Mouse (Mus musculus): Measurements from ENCODE around the gene Adprh. TPM values are rescaled to one million over a fixed set of nuclear protein-coding genes. Genes with fewer than 3 reads are reported as not detected.

The Adprh gene
- polyA plus RNA-seq, 1 experiment from 2014 or later: 106 TPM

DNA sequence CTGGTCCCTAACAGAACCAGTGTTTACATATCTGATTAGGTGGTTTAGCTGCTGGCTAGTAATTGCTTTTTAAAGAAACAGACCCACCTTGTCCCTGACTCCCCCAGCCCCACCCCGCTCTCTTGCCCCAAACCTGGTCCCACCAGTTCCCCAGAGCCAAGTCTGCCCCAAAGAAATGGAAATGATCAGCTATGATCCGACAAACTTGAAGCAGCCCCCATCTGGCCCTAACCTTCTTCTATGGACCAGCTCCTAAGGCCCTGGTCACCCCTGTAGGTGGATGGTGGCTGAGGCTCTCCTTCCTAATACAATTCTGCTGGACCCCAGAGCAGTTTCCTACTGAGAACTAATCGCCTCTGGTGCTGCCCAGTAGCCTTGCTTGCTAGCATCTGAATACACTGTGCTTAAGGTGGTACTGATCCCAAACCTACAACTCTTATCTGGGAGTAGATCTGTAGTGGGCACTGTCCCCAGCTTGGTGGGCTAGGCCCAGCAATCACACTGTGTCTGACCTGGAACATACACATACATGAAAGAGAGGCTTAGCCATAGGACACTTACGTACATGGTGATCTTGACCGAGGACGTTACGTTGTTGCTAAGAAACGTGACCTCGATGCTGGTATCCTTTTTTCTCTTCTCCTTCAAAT lies 52.1 kb downstream of the Adprh start:
- 78% methylated on average over 9 of the region's 9 CpGs for WGBS
- peak overlapping the region; percentile 19 for H3K4me3 ChIP-seq

DNA sequence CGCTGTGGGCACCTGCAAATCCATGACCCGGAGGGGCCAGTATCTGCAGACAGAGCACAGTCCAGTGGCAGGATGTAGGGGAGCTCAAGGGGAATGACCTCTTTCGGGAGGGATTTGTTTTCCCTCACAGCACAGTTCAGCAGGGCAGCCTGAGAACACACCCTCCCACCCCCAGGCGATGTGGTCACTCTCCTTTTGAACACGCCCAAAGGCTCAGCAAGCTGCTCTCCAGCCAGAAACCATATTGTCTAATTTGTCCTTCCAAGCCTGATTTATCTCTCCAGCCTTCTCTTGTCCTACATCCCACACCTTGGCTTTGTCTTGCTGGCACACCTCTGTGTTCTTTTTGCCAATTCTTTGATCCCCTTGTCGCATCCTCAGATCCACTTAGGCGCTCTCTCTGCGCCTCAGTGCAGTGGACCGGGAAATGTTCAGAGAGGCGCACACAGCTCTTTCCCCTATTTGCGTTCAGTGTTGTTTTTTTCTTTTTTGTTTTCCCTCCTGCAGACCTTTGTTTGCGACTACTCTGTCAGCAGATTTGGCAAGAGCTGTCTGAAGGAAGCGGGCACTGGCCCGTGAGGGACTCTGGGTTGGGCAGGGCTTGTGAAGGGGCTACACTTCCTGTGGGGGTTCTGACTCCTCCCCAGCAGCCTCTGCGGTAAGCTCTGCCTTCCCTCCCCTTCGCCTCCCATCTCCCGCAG lies 52.8 kb downstream of the Adprh start:
- WGBS: 22% methylated on average over 17 of the region's 17 CpGs

More for the DNA sequence above, 52.1 kb downstream of the Adprh start:
- peak overlapping the region; percentile 5 for H3K27ac ChIP-seq
- ATAC-seq (ENCODE audit: insufficient number of reproducible peaks, low FRiP score, low TSS enrichment, low read depth): no peak
- H3K9ac ChIP-seq: no peak overlapping the region
- H3K4me2 ChIP-seq: peak overlapping the region; percentile 39
- H3K4me1 ChIP-seq: peaks cover 22% of the 10 kb centered on the region
- H3K36me3 ChIP-seq: no peaks in the 10 kb centered on the region
- H3K9me3 ChIP-seq: no peaks in the 10 kb centered on the region
- no peaks in the 10 kb centered on the region for H3K27me3 ChIP-seq

DNA sequence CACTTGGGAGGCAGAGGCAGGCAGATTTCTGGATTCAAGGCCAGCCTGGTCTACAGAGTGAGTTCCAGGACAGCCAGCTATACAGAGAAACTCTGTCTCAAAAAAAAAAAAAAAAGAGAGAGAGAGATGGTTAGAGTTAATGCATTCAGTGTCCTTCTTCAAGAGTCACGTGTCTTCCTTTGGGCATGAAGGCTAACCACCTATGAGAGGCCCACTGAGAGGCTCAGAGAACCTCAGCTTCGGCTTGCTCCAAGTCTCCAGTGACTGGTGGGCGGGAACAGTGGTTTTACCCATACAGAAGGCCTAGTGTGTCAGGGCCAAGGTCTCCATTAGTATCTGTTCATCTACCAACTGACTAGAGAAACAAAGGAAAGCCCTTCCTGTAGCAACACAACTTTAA lies 53.4 kb downstream of the Adprh start:
- Histone ChIP-seq H3K9me3 (no peaks in the 10 kb centered on the region), H3K4me3 (no peak overlapping the region), H3K27ac (peak overlapping the region; percentile 5; the same call in 1 of the 2 replicates), H3K4me2 (no peak overlapping the region), H3K36me3 (no peaks in the 10 kb centered on the region), H3K4me1 (peaks cover 22% of the 10 kb centered on the region), H3K27me3 (no peaks in the 10 kb centered on the region), H3K9ac (no peak overlapping the region)
- no peak for ATAC-seq (ENCODE audit: insufficient number of reproducible peaks, low FRiP score, low TSS enrichment, low read depth)
- WGBS: 67% methylated on average over 3 of the region's 3 CpGs

More for the DNA sequence above, 52.8 kb downstream of the Adprh start:
- Histone ChIP-seq H3K4me3 (peak overlapping the region; percentile 19), H3K4me2 (peak overlapping the region; percentile 39), H3K27me3 (no peaks in the 10 kb centered on the region), H3K9ac (no peak overlapping the region; the same call in 1 of the 2 replicates), H3K27ac (peak overlapping the region; percentile 5), H3K36me3 (no peaks in the 10 kb centered on the region), H3K9me3 (no peaks in the 10 kb centered on the region), H3K4me1 (peaks cover 22% of the 10 kb centered on the region)
- peak; percentile 65; the same call in 1 of the 2 replicates for ATAC-seq (ENCODE audit: insufficient number of reproducible peaks, low FRiP score, low TSS enrichment, low read depth)

DNA sequence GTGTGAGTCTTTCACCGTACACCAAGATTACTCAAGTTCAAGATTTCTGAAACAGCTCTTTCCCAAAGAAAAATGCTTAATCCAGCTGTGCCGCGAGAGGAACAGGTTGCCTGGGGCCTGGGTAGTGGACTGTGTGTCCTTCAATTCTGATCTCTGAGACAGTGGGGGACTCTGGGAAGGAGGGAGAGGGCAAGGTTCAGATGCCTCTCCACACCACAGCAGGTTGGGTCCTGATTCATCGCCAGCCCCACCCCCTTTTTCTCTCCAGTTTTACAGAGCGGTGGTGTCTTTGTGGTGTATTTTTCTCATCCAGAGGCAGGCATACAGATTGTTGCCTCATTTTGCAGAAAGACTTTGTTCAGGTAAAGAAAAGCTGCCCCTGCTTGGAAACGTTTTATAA lies 54.2 kb downstream of the Adprh start:
- Histone ChIP-seq H3K27me3 (no peaks in the 10 kb centered on the region), H3K4me3 (no peak overlapping the region), H3K4me2 (no peak overlapping the region), H3K27ac (no peak overlapping the region), H3K4me1 (peaks cover 22% of the 10 kb centered on the region), H3K9me3 (no peaks in the 10 kb centered on the region), H3K9ac (no peak overlapping the region), H3K36me3 (no peaks in the 10 kb centered on the region)
- WGBS: 92% methylated on average over 6 of the region's 6 CpGs
- no peak for ATAC-seq (ENCODE audit: insufficient number of reproducible peaks, low FRiP score, low TSS enrichment, low read depth)

- Histone ChIP-seq H3K9ac (no peak overlapping the region), H3K27ac (peak overlapping the region; percentile 64; the same call in 1 of the 2 replicates), H3K4me2 (peak overlapping the region; percentile 27; the same call in 1 of the 2 replicates), H3K4me1 (peaks cover 22% of the 10 kb centered on the region), H3K36me3 (no peaks in the 10 kb centered on the region), H3K4me3 (no peak overlapping the region), H3K9me3 (no peaks in the 10 kb centered on the region), H3K27me3 (no peaks in the 10 kb centered on the region)
- 0 out of 2 replicates have a peak, but pooled peaks have one; percentile 20 for ATAC-seq (ENCODE audit: insufficient number of reproducible peaks, low FRiP score, low TSS enrichment, low read depth)
- 14% methylated on average over 13 of the region's 13 CpGs for WGBS
These were observed 56.3 kb downstream of the Adprh start for GRCm38 (mm10) chr16:38396155-38396554.

- ATAC-seq (ENCODE audit: insufficient number of reproducible peaks, low FRiP score, low TSS enrichment, low read depth): no peak
- H3K36me3 ChIP-seq: no peaks in the 10 kb centered on the region
- H3K27ac ChIP-seq: no peak overlapping the region
- H3K9ac ChIP-seq: no peak overlapping the region
- H3K4me2 ChIP-seq: no peak overlapping the region
- H3K4me1 ChIP-seq: peaks cover 19% of the 10 kb centered on the region
- no peaks in the 10 kb centered on the region for H3K27me3 ChIP-seq
- no peak overlapping the region for H3K4me3 ChIP-seq
- no peaks in the 10 kb centered on the region for H3K9me3 ChIP-seq
- WGBS: 63% methylated on average over 6 of the region's 6 CpGs
These were observed 57.3 kb downstream of the Adprh start for GRCm38 (mm10) chr16:38395060-38395730.

DNA sequence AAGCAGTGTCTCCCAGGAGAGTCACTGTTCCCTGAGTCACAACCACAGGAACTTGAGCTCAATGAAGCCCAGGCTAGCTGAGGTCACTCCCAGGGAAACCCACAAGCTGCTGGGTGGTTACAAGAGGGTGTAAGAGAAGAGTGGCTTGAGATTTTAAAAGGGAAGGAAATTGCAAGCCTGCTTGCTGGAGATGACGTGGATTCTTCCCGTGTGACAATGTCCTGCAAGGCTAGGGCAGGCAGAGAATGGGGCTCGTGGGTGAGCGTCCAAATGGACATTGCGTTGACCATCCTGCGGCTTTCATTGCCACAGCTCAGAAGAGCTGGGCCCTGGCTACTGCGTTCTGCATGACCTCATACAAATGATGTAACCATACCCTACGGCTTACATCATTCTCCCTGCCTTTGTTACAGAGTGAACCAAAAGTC lies 58.3 kb downstream of the Adprh start:
- H3K36me3 ChIP-seq: no peaks in the 10 kb centered on the region
- no peak overlapping the region; the same call in 1 of the 2 replicates for H3K27ac ChIP-seq
- 78% methylated on average over 8 of the region's 8 CpGs for WGBS
- H3K9ac ChIP-seq: no peak overlapping the region
- H3K4me2 ChIP-seq: no peak overlapping the region
- peaks cover 9% of the 10 kb centered on the region for H3K4me1 ChIP-seq
- no peaks in the 10 kb centered on the region for H3K27me3 ChIP-seq
- no peak for ATAC-seq (ENCODE audit: insufficient number of reproducible peaks, low FRiP score, low TSS enrichment, low read depth)
- H3K4me3 ChIP-seq: no peak overlapping the region
- no peaks in the 10 kb centered on the region for H3K9me3 ChIP-seq

Other genes starting within 250 kb of the Adprh start
- gene Nr1i2, start 157.9 kb downstream of the Adprh start, polyA plus RNA-seq (2015; fragmentation: Nextera tagmentation; extraction: Ambion mirVana): not detected in 2 replicates
- 0.11 TPM in 1 of 2 replicates, not detected in the other for gene Maats1, start 110.6 kb downstream of the Adprh start, polyA plus RNA-seq (2015; fragmentation: Nextera tagmentation; extraction: Ambion mirVana)
- gene Cox17, start 105.7 kb downstream of the Adprh start, polyA plus RNA-seq (2015; fragmentation: Nextera tagmentation; extraction: Ambion mirVana): 104 and 121 TPM in 2 replicates
- gene Gm21987, start 105.7 kb downstream of the Adprh start, polyA plus RNA-seq (2015; fragmentation: Nextera tagmentation; extraction: Ambion mirVana): 0.55 TPM in 1 of 2 replicates, not detected in the other
- gene Popdc2, start 90.5 kb downstream of the Adprh start, polyA plus RNA-seq (2015; fragmentation: Nextera tagmentation; extraction: Ambion mirVana): 3.2 and 8.5 TPM in 2 replicates
- gene Pla1a, start 19.6 kb downstream of the Adprh start, polyA plus RNA-seq (2015; fragmentation: Nextera tagmentation; extraction: Ambion mirVana): 0.67 and 0.93 TPM in 2 replicates
- gene Cd80, start 2.9 kb upstream of the Adprh start, polyA plus RNA-seq (2015; fragmentation: Nextera tagmentation; extraction: Ambion mirVana): 0.35 and 0.38 TPM in 2 replicates
- gene Timmdc1, start 70.0 kb upstream of the Adprh start, polyA plus RNA-seq (2015; fragmentation: Nextera tagmentation; extraction: Ambion mirVana): 26.6 and 28.3 TPM in 2 replicates
- 53.1 and 58.5 TPM in 2 replicates for gene Poglut1, start 97.6 kb upstream of the Adprh start, polyA plus RNA-seq (2015; fragmentation: Nextera tagmentation; extraction: Ambion mirVana)
- gene Tmem39a, start 106.0 kb upstream of the Adprh start, polyA plus RNA-seq (2015; fragmentation: Nextera tagmentation; extraction: Ambion mirVana): 154 and 161 TPM in 2 replicates

Data from limb, embryonic 15.5 days (tissue).